Mouse (Mus musculus) hindbrain, postnatal 0 days (tissue): ENCODE measurements around the gene Ptgr2. TPM values are rescaled to one million over a fixed set of nuclear protein-coding genes. Genes with fewer than 3 reads are reported as not detected.

Source experiments
- ATAC-seq: fragments of 200-750 bp; cut with Nextera tagmentation; 2 replicates; pipeline ENCODE4 v1.8.0; 2017; ENCODE audit warnings: mild to moderate bottlenecking, moderate TSS enrichment, moderate library complexity
- DNase-seq: peaks from one replicate; pipeline ENCODE4 v3.0.0-alpha.2; 2015; ENCODE audit warnings: low spot score
- H3K27ac ChIP-seq: fragments of 300-500 bp; sonication (generic); 2 replicates; pipeline ENCODE4 v1.5.1; 2014; ENCODE audit warnings: mild to moderate bottlenecking
- H3K27me3 ChIP-seq: fragments of 300-500 bp; sonication (generic); 2 replicates; pipeline ENCODE4 v1.6.1; 2014; ENCODE audit warnings: low read length, mixed read lengths; ENCODE audit not compliant: insufficient read depth
- H3K36me3 ChIP-seq: fragments of 300-500 bp; sonication (generic); 2 replicates; pipeline ENCODE4 v1.6.1; 2014; ENCODE audit warnings: low read length, mixed read lengths; ENCODE audit not compliant: insufficient read depth
- H3K4me1 ChIP-seq: fragments of 300-500 bp; sonication (generic); 2 replicates; pipeline ENCODE4 v1.6.1; 2014; ENCODE audit warnings: antibody characterized with exemption, low read length, mixed read lengths; ENCODE audit not compliant: insufficient read depth
- H3K4me2 ChIP-seq: fragments of 300-500 bp; sonication (generic); 2 replicates; pipeline ENCODE4 v1.6.1; 2014; ENCODE audit warnings: low read depth, mild to moderate bottlenecking, low read length, moderate library complexity, mixed read lengths
- H3K4me3 ChIP-seq: fragments of 300-500 bp; sonication (generic); 2 replicates; pipeline ENCODE4 v1.5.1; 2014; ENCODE audit warnings: low read length
- H3K9ac ChIP-seq: fragments of 300-500 bp; sonication (generic); replicated peaks from 2 replicates; pipeline ENCODE4 v1.6.1; 2014; ENCODE audit warnings: mild to moderate bottlenecking, low read length, moderate library complexity, mixed read lengths
- H3K9me3 ChIP-seq: fragments of 300-500 bp; sonication (generic); 2 replicates; pipeline ENCODE4 v1.6.1; 2016; ENCODE audit warnings: low read length, mixed read lengths
- CTCF ChIP-seq: IDR thresholded peaks from 2 replicates; pipeline ENCODE4 v1.5.1; 2016; ENCODE audit warnings: antibody characterized with exemption, control low read depth, low read depth
- WGBS: fragments of 180-500 bp; shearing (Covaris S2); extraction: QIAGEN DNeasy Blood & Tissue Kit; methylation state at CpG from one replicate; pipeline ENCODE4 v1.1.7; 2014; 5-methylcytosine and 5-hydroxymethylcytosine counted together
- polyA plus RNA-seq: library from polyadenylated mRNA; unstranded; fragments of >200 nt; fragmentation: Nextera tagmentation; extraction: Ambion mirVana; gene quantifications from 2 replicates; pipeline ENCODE4 v1.2.1, GENCODE M21; 2015
- total RNA-seq: library from RNA; depleted of rRNA; stranded (reverse); fragments of >200 nt; gene quantifications from 2 replicates; pipeline ENCODE4 v1.2.3, GENCODE M21; 2014

Ptgr2 gene
- total and polyA plus RNA-seq, 2 experiments from 2014 or later: 10.2 to 20.3 TPM

- Histone ChIP-seq H3K4me1 (no peaks in the 10 kb centered on the region), H3K36me3 (no peaks in the 10 kb centered on the region), H3K27ac (no peak overlapping the region), H3K9me3 (no peaks in the 10 kb centered on the region), H3K9ac (no peak overlapping the region), H3K4me3 (no peak overlapping the region), H3K27me3 (no peaks in the 10 kb centered on the region), H3K4me2 (no peak overlapping the region)
- TF ChIP-seq CTCF: peak; percentile 86
- WGBS: 12% methylated on average over 3 of the region's 3 CpGs
- ATAC-seq: no peak
- DNase-seq: peak; percentile 86
These were observed 35.8 kb upstream of the Ptgr2 start for GRCm38 (mm10) chr12:84249217-84249616.

DNA sequence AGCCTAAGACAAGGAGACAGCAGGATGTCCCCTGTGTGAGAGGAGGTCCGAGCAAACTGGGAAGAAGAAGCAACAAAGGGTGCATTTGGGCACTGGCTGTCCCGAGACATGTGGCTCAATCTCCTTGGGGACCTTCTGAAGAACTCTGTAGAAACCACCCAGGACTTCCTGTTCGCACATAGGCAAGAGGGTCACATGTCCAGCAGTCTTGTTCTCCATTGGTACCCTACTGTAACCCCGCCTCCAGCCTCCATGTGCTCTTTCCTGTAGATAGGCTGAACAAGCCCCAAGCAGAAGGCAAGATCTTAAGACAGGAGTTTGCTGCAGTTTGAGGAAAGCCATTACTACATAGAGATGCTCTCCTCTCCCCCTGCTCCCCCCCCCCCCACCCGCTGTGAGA lies 32.2 kb upstream of the Ptgr2 start:
- ATAC-seq: no peak
- Histone ChIP-seq H3K4me1 (no peaks in the 10 kb centered on the region), H3K9ac (no peak overlapping the region), H3K9me3 (no peaks in the 10 kb centered on the region), H3K27me3 (no peaks in the 10 kb centered on the region), H3K27ac (no peak overlapping the region), H3K4me3 (no peak overlapping the region), H3K36me3 (no peaks in the 10 kb centered on the region), H3K4me2 (no peak overlapping the region)
- DNase-seq: no peak
- WGBS: 88% methylated on average over 5 of the region's 5 CpGs
- TF ChIP-seq CTCF: no peak

GRCm38 (mm10) chr12:84254886-84255285 lies 30.1 kb upstream of the Ptgr2 start:
- no peaks in the 10 kb centered on the region for H3K27me3 ChIP-seq
- no peak for DNase-seq
- 77% methylated on average over 5 of the region's 5 CpGs for WGBS
- H3K4me3 ChIP-seq: no peak overlapping the region
- no peak overlapping the region for H3K9ac ChIP-seq
- no peaks in the 10 kb centered on the region for H3K36me3 ChIP-seq
- no peak overlapping the region for H3K4me2 ChIP-seq
- H3K9me3 ChIP-seq: no peaks in the 10 kb centered on the region
- no peaks in the 10 kb centered on the region for H3K4me1 ChIP-seq
- ATAC-seq: no peak
- no peak for TF ChIP-seq CTCF
- H3K27ac ChIP-seq: no peak overlapping the region

DNA sequence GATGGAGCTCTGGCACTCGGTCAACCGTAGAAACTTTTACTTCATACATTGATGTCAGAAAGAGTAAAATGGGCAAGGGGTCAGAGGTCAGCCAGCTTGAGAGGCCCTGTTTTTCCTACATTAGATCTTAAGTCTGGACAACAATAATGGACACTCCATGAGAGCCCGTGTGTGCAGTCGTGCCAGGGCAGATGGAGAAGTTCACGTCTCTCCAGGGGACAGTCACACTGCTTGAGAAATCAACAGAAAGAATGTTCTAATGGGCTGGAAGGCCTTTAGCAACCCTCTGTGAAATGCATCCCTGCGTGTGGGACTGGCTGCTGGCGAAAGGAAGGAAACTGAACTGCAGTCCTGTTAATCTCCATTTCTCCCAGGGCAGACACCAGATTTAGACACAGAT lies 24.7 kb upstream of the Ptgr2 start:
- no peak overlapping the region for H3K27ac ChIP-seq
- TF ChIP-seq CTCF: no peak
- 21% methylated on average over 7 of the region's 7 CpGs for WGBS
- no peak overlapping the region for H3K4me2 ChIP-seq
- H3K4me1 ChIP-seq: no peaks in the 10 kb centered on the region
- no peaks in the 10 kb centered on the region for H3K27me3 ChIP-seq
- ATAC-seq: no peak
- H3K9ac ChIP-seq: no peak overlapping the region
- no peaks in the 10 kb centered on the region for H3K9me3 ChIP-seq
- no peak for DNase-seq
- no peak overlapping the region for H3K4me3 ChIP-seq
- no peaks in the 10 kb centered on the region for H3K36me3 ChIP-seq

DNA sequence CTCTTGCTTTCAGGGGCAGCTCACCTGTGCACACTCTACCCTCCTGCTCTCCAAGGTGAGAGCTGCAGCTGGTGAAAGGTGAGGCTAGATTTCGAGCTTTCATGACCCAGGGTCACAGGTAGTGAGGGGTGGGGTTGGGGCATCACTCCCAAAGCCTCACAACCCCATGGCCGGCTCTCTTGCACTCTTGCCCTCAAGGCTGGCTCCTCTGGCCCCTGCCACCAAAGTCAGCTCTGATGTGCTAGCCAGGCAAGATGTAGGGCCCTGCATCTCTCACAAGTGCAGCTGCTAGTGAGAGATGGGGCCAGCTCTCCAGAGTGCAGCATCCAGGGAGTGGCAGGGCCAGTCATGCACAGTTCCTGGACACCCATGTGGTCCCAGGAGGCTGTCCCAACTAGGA lies 17.8 kb upstream of the Ptgr2 start:
- 56% methylated on average over 2 of the region's 2 CpGs for WGBS
- Histone ChIP-seq H3K36me3 (no peaks in the 10 kb centered on the region), H3K27ac (no peak overlapping the region), H3K27me3 (no peaks in the 10 kb centered on the region), H3K4me2 (no peak overlapping the region), H3K4me3 (no peak overlapping the region), H3K9me3 (no peaks in the 10 kb centered on the region), H3K9ac (no peak overlapping the region), H3K4me1 (no peaks in the 10 kb centered on the region)
- DNase-seq (no peak), ATAC-seq (no peak)
- no peak for TF ChIP-seq CTCF

DNA sequence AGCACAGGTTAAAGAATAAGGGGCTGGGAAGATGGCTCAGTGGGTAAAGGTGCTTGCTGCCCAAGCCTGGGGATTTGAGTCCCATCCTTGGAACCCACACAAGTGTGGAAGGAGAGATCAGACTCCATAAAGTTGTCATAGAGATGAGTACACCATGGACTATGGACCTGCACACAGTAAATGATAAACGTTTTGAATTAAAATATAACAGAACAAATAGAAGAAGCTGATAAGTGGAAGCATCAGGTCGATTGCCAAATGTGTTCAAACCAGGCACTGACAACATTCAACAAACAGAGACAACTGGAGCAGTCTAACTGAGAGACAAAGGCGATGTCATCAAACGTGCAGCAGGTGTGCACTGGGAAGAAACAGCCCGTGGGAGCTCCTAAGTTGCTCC lies 11.7 kb upstream of the Ptgr2 start:
- 78% methylated on average over 5 of the region's 5 CpGs for WGBS
- H3K9ac ChIP-seq: no peak overlapping the region
- H3K4me2 ChIP-seq: no peak overlapping the region
- ATAC-seq (no peak), DNase-seq (no peak)
- no peak overlapping the region for H3K4me3 ChIP-seq
- H3K4me1 ChIP-seq: no peaks in the 10 kb centered on the region
- TF ChIP-seq CTCF: no peak
- no peaks in the 10 kb centered on the region for H3K9me3 ChIP-seq
- no peaks in the 10 kb centered on the region for H3K27me3 ChIP-seq
- no peaks in the 10 kb centered on the region for H3K36me3 ChIP-seq
- no peak overlapping the region for H3K27ac ChIP-seq

- no peaks in the 10 kb centered on the region for H3K36me3 ChIP-seq
- no peak overlapping the region for H3K9ac ChIP-seq
- no peaks in the 10 kb centered on the region for H3K4me1 ChIP-seq
- no peak for TF ChIP-seq CTCF
- WGBS: 95% methylated on average over 9 of the region's 9 CpGs
- no peak overlapping the region for H3K4me2 ChIP-seq
- no peaks in the 10 kb centered on the region for H3K9me3 ChIP-seq
- no peak for DNase-seq
- no peaks in the 10 kb centered on the region for H3K27me3 ChIP-seq
- no peak overlapping the region for H3K4me3 ChIP-seq
- H3K27ac ChIP-seq: no peak overlapping the region
- no peak for ATAC-seq
These were observed 9.7 kb upstream of the Ptgr2 start for GRCm38 (mm10) chr12:84275288-84275687.

DNA sequence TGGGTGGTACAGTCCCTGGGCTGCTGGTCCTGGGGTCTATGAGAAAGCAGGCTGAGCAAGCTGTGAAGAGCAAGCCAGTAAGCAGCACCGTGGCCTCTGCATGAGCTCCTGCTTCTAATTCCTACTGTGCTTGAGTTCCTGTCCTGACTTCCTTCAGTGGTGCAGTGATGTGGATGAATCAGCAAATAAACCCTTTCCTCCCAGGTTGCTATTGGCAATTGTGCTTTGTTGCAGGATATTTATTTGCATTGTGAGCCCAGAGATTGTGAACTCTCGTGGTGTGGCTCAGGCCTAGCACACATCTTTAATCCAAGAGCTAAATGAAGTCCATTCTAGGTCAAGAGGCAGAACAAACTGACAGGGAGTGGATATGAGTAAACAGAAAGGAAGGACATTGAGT lies 8.7 kb upstream of the Ptgr2 start:
- TF ChIP-seq CTCF: no peak
- no peak overlapping the region for H3K4me2 ChIP-seq
- H3K4me3 ChIP-seq: no peak overlapping the region
- no peaks in the 10 kb centered on the region for H3K27me3 ChIP-seq
- WGBS: 62% methylated on average over 2 of the region's 2 CpGs
- no peak overlapping the region for H3K9ac ChIP-seq
- H3K9me3 ChIP-seq: no peaks in the 10 kb centered on the region
- H3K36me3 ChIP-seq: no peaks in the 10 kb centered on the region
- DNase-seq: no peak
- H3K27ac ChIP-seq: no peak overlapping the region
- no peak for ATAC-seq
- no peaks in the 10 kb centered on the region for H3K4me1 ChIP-seq
